Mouse (Mus musculus) left cerebral cortex, adult 6 months (tissue): ENCODE results near the gene Scaf11. TPM values are rescaled to one million over a fixed set of nuclear protein-coding genes. Genes with fewer than 3 reads are reported as not detected.

Experiments used
- long read RNA-seq, 2 experiments: library from polyadenylated mRNA; unstranded; transcript quantifications; one replicate each; pipeline ENCODE4 v2.0.0; 2019 to 2020
- polyA plus RNA-seq: library from polyadenylated mRNA; unstranded; fragments of <200 nt; fragmentation: Nextera tagmentation; gene quantifications from 2 replicates; pipeline ENCODE4 v1.2.3, GENCODE M21; 2021

The Scaf11 gene
- 15.4 and 17.4 TPM in 2 replicates for polyA plus RNA-seq
- long read RNA-seq, experiment 1, full-length matches to known transcripts, result 3 of 95 reads
- long read RNA-seq, experiment 1, partial matches to known transcripts, result 76 of 95 reads
- long read RNA-seq, experiment 1, other reads (novel, unspliced or antisense), result 16 of 95 reads
- long read RNA-seq, experiment 2, partial matches to known transcripts, result 34 of 55 reads
- long read RNA-seq, experiment 2, other reads (novel, unspliced or antisense), result 21 of 55 reads

GRCm38 (mm10) chr15:96460730-96461540 lies at the start of gene Scaf11:
Scaf11 (minus strand) TSS chr15:96460843.

Other genes with a start within 250 kb of the Scaf11 start
- gene Arid2, start 173.3 kb downstream of the Scaf11 start, polyA plus RNA-seq, result 3.4 and 3.8 TPM in 2 replicates
- gene Slc38a1, start 182.1 kb upstream of the Scaf11 start, polyA plus RNA-seq, result 42.2 and 52.6 TPM in 2 replicates
- 14.4 and 17.4 TPM in 2 replicates for gene Slc38a2, start 238.9 kb upstream of the Scaf11 start, polyA plus RNA-seq